Mouse (Mus musculus) G1E (cell line): ENCODE data around the gene Gdf9.

Experiments used
- CTCF ChIP-seq: IDR thresholded peaks from 2 replicates; pipeline ENCODE4 v1.5.1; 2012; ENCODE audit warnings: low read depth, low read length, inconsistent platforms, mixed read lengths
- GATA2 ChIP-seq: IDR thresholded peaks from 2 replicates; pipeline ENCODE4 v1.6.1; 2012; ENCODE audit warnings: low read depth, low read length, inconsistent platforms, borderline replicate concordance
- POLR2AphosphoS5 ChIP-seq: IDR thresholded peaks from 2 replicates; pipeline ENCODE4 v1.6.1; 2012; ENCODE audit warnings: low read depth, low read length, inconsistent platforms; ENCODE audit not compliant: insufficient replicate concordance
- TAL1 ChIP-seq: conservative IDR thresholded peaks from 2 replicates; pipeline ENCODE4 v1.6.1; 2012; ENCODE audit warnings: low read depth, low read length, inconsistent platforms, mixed read lengths

GRCm38 (mm10) chr11:53453031-53453430 lies 22.2 kb downstream of the Gdf9 start:
- TF ChIP-seq CTCF (no peak), GATA2 (no peak), TAL1 (no peak), POLR2AphosphoS5 (no peak)
